Mouse (Mus musculus) olfactory bulb, adult 2 months (tissue): ENCODE results near the gene Lrrc59.

Source experiments
- CTCF ChIP-seq: fragments of 200-500 bp; IDR thresholded peaks from 2 replicates; pipeline ENCODE4 v1.5.1; 2012; ENCODE audit warnings: low read depth, mild to moderate bottlenecking, low read length, moderate library complexity; ENCODE audit not compliant: insufficient read depth
- POLR2A ChIP-seq: fragments of 200-500 bp; IDR thresholded peaks from 2 replicates; pipeline ENCODE4 v1.6.1; 2012; ENCODE audit warnings: mild to moderate bottlenecking, low read depth, low read length, moderate library complexity; ENCODE audit not compliant: insufficient read depth

DNA sequence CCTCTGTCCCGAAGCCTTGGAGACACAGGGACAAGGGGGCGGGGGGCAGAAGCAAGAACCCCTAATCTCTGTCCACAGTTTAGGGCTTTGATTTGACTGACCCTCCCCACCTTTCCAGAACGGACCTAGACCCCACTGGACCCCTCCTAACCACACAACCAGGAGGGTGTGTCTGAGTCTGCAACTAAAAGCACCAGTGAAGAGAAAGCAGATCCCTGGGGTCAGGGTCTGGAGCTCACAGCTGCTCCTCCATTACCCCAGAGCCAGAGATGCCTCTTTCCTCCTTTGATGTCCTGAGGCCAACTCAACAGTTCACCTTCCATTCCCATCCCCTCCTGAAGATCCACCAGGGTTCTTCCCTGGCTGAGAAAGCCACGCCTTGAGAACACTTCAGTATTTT is 46.7 kb downstream of the Lrrc59 start:
- no peak for TF ChIP-seq POLR2A
- TF ChIP-seq CTCF = no peak
